Mouse (Mus musculus) heart, embryonic 14.5 days (tissue): ENCODE data around the gene Cd4. TPM values are rescaled to one million over a fixed set of nuclear protein-coding genes. Genes with fewer than 3 reads are reported as not detected.

Experiments used
- ATAC-seq: fragments of 200-750 bp; cut with Nextera tagmentation; 2 replicates; pipeline ENCODE4 v1.8.0; 2017; ENCODE audit warnings: low read depth, moderate TSS enrichment; ENCODE audit not compliant: insufficient number of reproducible peaks, insufficient read depth, low FRiP score
- H3K27ac ChIP-seq, 2 experiments: fragments of 200-500 bp in 1 of 2; fragments of 300-500 bp in 1 of 2; sonication (generic) in 1 of 2; replicated peaks in 1 of 2; 2 replicates each; pipeline ENCODE4 v1.5.1; 2012 to 2014; ENCODE audit warnings: low read depth in 2 of 2, low read length in 2 of 2, control low read depth in 1 of 2, mild to moderate bottlenecking in 1 of 2, mixed read lengths in 1 of 2; ENCODE audit not compliant: control insufficient read depth in 1 of 2, insufficient read depth in 1 of 2
- H3K27me3 ChIP-seq: fragments of 300-500 bp; sonication (generic); 2 replicates; pipeline ENCODE4 v1.6.1; 2014; ENCODE audit warnings: mild to moderate bottlenecking, low read length, control low read depth; ENCODE audit not compliant: control insufficient read depth, insufficient read depth
- H3K36me3 ChIP-seq: fragments of 300-500 bp; sonication (generic); 2 replicates; pipeline ENCODE4 v1.6.1; 2014; ENCODE audit warnings: mild to moderate bottlenecking, control low read depth, low read length, mixed read lengths; ENCODE audit not compliant: control insufficient read depth, insufficient read depth
- H3K4me1 ChIP-seq, 2 experiments: fragments of 200-500 bp in 1 of 2; fragments of 300-500 bp in 1 of 2; sonication (generic) in 1 of 2; 2 replicates each; pipeline ENCODE4 v1.6.1; 2012 to 2014; ENCODE audit warnings: low read length in 2 of 2, control low read depth in 1 of 2, mixed read lengths in 1 of 2; ENCODE audit not compliant: control insufficient read depth in 2 of 2, insufficient read depth in 2 of 2
- H3K4me2 ChIP-seq: fragments of 300-500 bp; sonication (generic); 2 replicates; pipeline ENCODE4 v1.6.1; 2014; ENCODE audit warnings: mild to moderate bottlenecking, low read length
- H3K4me3 ChIP-seq, 2 experiments: fragments of 200-500 bp in 1 of 2; fragments of 300-500 bp in 1 of 2; sonication (generic) in 1 of 2; 2 replicates each; pipeline ENCODE4 v1.5.1; 2012 to 2014; ENCODE audit warnings: low read length in 2 of 2, mild to moderate bottlenecking in 2 of 2, control low read depth in 1 of 2, low read depth in 1 of 2, moderate library complexity in 1 of 2; ENCODE audit not compliant: control insufficient read depth in 1 of 2, insufficient read depth in 1 of 2
- H3K9ac ChIP-seq: fragments of 300-500 bp; sonication (generic); 2 replicates; pipeline ENCODE4 v1.6.1; 2014; ENCODE audit warnings: mild to moderate bottlenecking, low read length
- H3K9me3 ChIP-seq: fragments of 300-500 bp; sonication (generic); 2 replicates; pipeline ENCODE4 v1.6.1; 2016; ENCODE audit warnings: low read length, control low read depth; ENCODE audit not compliant: control insufficient read depth
- WGBS: fragments of 180-500 bp; shearing (Covaris S2); extraction: QIAGEN DNeasy Blood & Tissue Kit; methylation state at CpG from one replicate; pipeline ENCODE4 v1.1.7; 2014; 5-methylcytosine and 5-hydroxymethylcytosine counted together
- polyA plus RNA-seq: library from polyadenylated mRNA; unstranded; fragments of >200 nt; fragmentation: Nextera tagmentation; extraction: Ambion mirVana; gene quantifications from 2 replicates; pipeline ENCODE4 v1.2.1, GENCODE M21; 2014

The Cd4 gene
- polyA plus RNA-seq, 1 experiment from 2014 or later, result 0.16 TPM

DNA sequence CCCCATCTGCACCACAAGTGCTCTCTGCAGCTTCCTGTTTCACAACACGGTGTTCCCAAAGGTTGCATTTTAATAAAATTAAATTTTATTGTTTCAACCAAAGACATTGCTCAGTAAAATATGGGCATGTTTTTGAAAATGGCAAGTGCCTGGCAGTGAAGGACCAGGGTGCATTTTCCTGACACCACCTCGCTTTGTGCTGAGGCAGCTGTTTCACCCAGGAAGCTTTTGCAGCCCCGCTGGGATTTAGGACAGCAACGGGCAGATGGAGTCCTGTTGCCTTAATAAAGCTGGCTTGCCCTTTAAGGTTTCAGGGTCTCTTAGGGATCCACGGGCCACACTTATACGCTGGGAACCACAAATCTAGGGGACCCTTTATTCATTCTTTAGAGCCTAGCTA is 3.0 kb upstream of the Cd4 start:
- Histone ChIP-seq H3K4me1 (no peaks in the 10 kb centered on the region), H3K36me3 (no peaks in the 10 kb centered on the region), H3K9ac (no peak overlapping the region), H3K4me2 (no peak overlapping the region), H3K9me3 (no peaks in the 10 kb centered on the region), H3K27ac (no peak overlapping the region), H3K27me3 (no peaks in the 10 kb centered on the region), H3K4me3 (no peak overlapping the region)
- 62% methylated on average over 6 of the region's 6 CpGs for WGBS
- no peak for ATAC-seq

DNA sequence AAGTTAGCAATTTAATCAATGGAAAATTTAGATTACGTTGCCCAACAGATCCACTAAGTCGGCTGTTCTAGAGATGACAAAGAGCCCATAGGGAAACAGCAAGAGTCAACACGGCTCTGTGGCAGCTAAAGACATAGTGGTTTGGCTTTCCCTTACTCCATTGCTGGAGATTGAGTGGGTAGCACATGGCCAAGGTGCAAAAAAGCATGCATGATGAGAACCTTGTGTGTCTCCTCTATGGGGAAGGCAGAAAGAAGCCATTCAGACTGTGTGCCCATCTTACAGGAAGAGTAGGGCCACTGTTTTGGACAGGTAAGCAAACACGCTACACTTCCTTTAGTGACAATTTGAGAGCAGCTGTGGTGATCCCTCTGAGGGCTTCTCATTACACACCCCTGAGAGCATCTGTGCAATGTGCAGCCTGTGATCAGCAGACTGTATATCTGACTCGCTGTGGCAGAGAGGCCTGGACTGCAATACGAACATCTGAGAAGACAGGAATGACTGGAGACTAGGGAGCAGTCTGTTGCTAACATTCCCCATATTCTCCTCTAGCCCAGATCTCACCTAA is 619 bp upstream of the Cd4 start:
- H3K27me3 ChIP-seq, result no peaks in the 10 kb centered on the region
- 85% methylated on average over 6 of the region's 6 CpGs for WGBS
- H3K9ac ChIP-seq, result no peak overlapping the region
- no peak for ATAC-seq
- no peak overlapping the region for H3K4me2 ChIP-seq
- no peaks in the 10 kb centered on the region for H3K36me3 ChIP-seq
- peaks cover 2 to 3% of the 10 kb centered on the region in 2 experiments; a peak in 2 of 4 replicates for H3K4me1 ChIP-seq
- H3K9me3 ChIP-seq, result no peaks in the 10 kb centered on the region
- H3K27ac ChIP-seq, result no peak overlapping the region
- no peak overlapping the region for H3K4me3 ChIP-seq

DNA sequence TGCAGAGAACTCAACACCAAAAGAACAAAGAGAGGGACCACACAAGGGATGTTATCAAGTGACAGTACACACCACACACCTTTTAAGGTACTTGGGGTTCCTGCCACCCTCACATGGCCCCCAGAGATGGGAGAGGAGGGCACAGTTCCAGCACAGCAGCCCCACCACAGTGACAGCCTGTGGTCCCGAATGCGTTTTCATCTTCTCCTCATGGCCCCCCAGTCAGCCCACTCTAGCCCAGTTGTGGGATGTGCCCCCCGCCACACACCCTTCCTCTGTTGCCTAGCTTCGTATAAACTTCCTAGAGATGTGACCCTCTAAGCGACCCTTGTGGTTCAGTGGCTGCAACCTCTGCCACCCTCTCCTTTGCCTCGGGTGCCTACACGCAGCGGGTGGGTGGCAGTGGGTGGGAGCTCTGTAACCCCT is 2.1 kb downstream of the Cd4 start:
- Histone ChIP-seq H3K4me1 (peaks cover 2 to 3% of the 10 kb centered on the region in 2 experiments; a peak in 2 of 4 replicates), H3K9me3 (no peaks in the 10 kb centered on the region), H3K4me2 (no peak overlapping the region), H3K4me3 (no peak overlapping the region), H3K9ac (no peak overlapping the region), H3K27ac (no peak overlapping the region), H3K36me3 (no peaks in the 10 kb centered on the region), H3K27me3 (no peaks in the 10 kb centered on the region)
- 89% methylated on average over 8 of the region's 8 CpGs for WGBS
- no peak for ATAC-seq

DNA sequence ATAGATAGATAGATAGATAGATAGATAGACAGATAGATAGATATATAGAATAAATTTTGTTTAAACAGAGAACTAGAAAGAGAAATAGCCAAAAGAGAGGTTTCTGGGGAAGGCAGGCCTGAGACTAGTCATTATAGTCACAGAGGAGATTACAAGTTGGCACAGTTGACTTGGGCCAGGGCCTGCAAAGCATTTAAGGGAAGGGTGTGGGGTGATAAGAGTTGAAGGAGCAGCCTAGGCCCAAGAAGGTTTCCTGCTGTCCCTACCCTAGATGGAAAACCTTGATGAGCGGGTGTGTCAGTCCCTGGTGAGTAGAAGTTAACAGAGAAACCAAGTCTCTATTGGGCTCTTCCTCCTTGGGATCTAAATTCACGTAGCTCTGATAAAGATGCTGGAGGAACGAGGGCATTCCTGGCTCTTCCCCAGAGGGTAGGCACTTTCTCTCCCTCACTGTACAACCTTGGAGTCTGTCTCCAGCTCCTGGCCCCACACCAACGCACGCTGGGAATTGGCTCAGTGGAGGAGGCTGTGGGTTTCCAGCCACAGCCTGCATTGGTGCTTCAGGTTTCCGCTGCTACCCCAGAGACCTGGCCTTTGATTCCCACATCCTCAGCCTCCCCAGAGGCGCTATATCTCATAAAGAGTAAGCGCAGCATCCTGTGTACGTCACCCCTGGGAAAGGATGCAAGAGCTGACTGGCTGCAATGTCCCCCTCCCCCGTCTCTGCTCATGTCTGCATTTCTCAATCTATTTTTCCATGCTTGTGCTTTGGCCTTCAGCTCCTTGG is 3.1 kb downstream of the Cd4 start:
- no peak overlapping the region for H3K9ac ChIP-seq
- no peaks in the 10 kb centered on the region for H3K27me3 ChIP-seq
- H3K4me3 ChIP-seq, result no peak overlapping the region
- H3K9me3 ChIP-seq, result no peaks in the 10 kb centered on the region
- peak; percentile 78; the same call in 1 of the 2 replicates for ATAC-seq
- H3K4me2 ChIP-seq, result no peak overlapping the region
- 49% methylated on average over 10 of the region's 10 CpGs for WGBS
- no peaks in the 10 kb centered on the region for H3K36me3 ChIP-seq
- peak overlapping the region; percentile 19 to 69; a peak in 3 of 4 replicates for H3K27ac ChIP-seq
- peaks cover 2 to 3% of the 10 kb centered on the region in 2 experiments; a peak in 2 of 4 replicates for H3K4me1 ChIP-seq

DNA sequence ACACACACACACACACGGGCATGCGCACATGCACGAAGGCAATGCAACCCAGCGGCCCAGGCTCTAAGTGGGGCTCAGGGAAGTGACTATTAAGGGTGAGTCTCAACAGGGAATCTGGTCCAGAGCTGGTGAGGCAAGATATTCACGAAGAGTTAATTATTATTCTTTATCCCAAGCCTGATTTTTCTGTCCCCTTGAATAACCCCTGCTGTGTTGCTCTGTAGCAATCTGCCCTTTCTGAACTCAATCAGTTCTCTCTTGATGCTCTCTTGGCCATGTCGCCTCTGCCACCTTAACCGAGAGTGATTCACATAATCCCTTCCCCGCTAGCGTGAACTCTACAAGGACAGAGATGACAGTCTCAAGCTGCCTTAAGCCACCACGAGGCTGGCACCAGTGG is 4.7 kb downstream of the Cd4 start:
- ATAC-seq, result no peak
- H3K36me3 ChIP-seq, result no peaks in the 10 kb centered on the region
- H3K9ac ChIP-seq, result no peak overlapping the region
- H3K4me1 ChIP-seq, result peaks cover 2 to 3% of the 10 kb centered on the region in 2 experiments; a peak in 2 of 4 replicates
- 72% methylated on average over 10 of the region's 10 CpGs for WGBS
- no peak overlapping the region for H3K4me2 ChIP-seq
- no peak overlapping the region for H3K27ac ChIP-seq
- no peaks in the 10 kb centered on the region for H3K27me3 ChIP-seq
- no peaks in the 10 kb centered on the region for H3K9me3 ChIP-seq
- H3K4me3 ChIP-seq, result no peak overlapping the region

GRCm38 (mm10) chr6:124881821-124882220 is 6.2 kb downstream of the Cd4 start:
- H3K4me2 ChIP-seq, result no peak overlapping the region
- ATAC-seq, result no peak
- no peaks in the 10 kb centered on the region for H3K36me3 ChIP-seq
- peaks cover 2 to 3% of the 10 kb centered on the region in 2 experiments; a peak in 2 of 4 replicates for H3K4me1 ChIP-seq
- no peaks in the 10 kb centered on the region for H3K9me3 ChIP-seq
- 89% methylated on average over 9 of the region's 9 CpGs for WGBS
- H3K4me3 ChIP-seq, result no peak overlapping the region
- H3K27ac ChIP-seq, result no peak overlapping the region
- no peaks in the 10 kb centered on the region for H3K27me3 ChIP-seq
- no peak overlapping the region for H3K9ac ChIP-seq

GRCm38 (mm10) chr6:124879390-124879789 is 8.6 kb downstream of the Cd4 start:
- Histone ChIP-seq H3K9me3 (no peaks in the 10 kb centered on the region), H3K9ac (no peak overlapping the region), H3K4me3 (no peak overlapping the region), H3K36me3 (no peaks in the 10 kb centered on the region), H3K27ac (no peak overlapping the region), H3K27me3 (no peaks in the 10 kb centered on the region), H3K4me1 (no peaks in the 10 kb centered on the region), H3K4me2 (no peak overlapping the region)
- WGBS, result 55% methylated on average over 6 of the region's 6 CpGs
- ATAC-seq, result no peak
